Mouse (Mus musculus) heart, postnatal 0 days (tissue): ENCODE results near the gene Fmr1. TPM values are rescaled to one million over a fixed set of nuclear protein-coding genes. Genes with fewer than 3 reads are reported as not detected.
"Not testable (repeated sequence)": the region's sequence is repeated elsewhere in the genome, so short reads cannot be mapped to it uniquely, and the experiment has no call there.

ENCODE experiments used
- ATAC-seq: fragments of 200-750 bp; cut with Nextera tagmentation; 2 replicates; pipeline ENCODE4 v1.8.0; 2017; ENCODE audit warnings: low read depth, moderate number of reproducible peaks, moderate library complexity; ENCODE audit not compliant: insufficient read depth
- DNase-seq: peaks from one replicate; pipeline ENCODE4 v3.0.0-alpha.2; 2016; ENCODE audit warnings: low spot score
- H3K27ac ChIP-seq: fragments of 300-500 bp; sonication (generic); 2 replicates; pipeline ENCODE4 v1.5.1; 2014; ENCODE audit warnings: low read depth, mild to moderate bottlenecking
- H3K27me3 ChIP-seq: fragments of 300-500 bp; sonication (generic); 2 replicates; pipeline ENCODE4 v1.6.1; 2014; ENCODE audit warnings: low read length, mixed read lengths; ENCODE audit not compliant: control insufficient read depth, insufficient read depth
- H3K36me3 ChIP-seq: fragments of 300-500 bp; sonication (generic); replicated peaks from 2 replicates; pipeline ENCODE4 v1.6.1; 2014; ENCODE audit warnings: low read length, mixed read lengths; ENCODE audit not compliant: control insufficient read depth, insufficient read depth
- H3K4me1 ChIP-seq: fragments of 300-500 bp; sonication (generic); 2 replicates; pipeline ENCODE4 v1.6.1; 2014; ENCODE audit warnings: antibody characterized with exemption; ENCODE audit not compliant: control insufficient read depth, insufficient read depth
- H3K4me2 ChIP-seq: fragments of 300-500 bp; sonication (generic); 2 replicates; pipeline ENCODE4 v1.6.1; 2014; ENCODE audit warnings: low read depth, mild to moderate bottlenecking, low read length, moderate library complexity
- H3K4me3 ChIP-seq: fragments of 300-500 bp; sonication (generic); 2 replicates; pipeline ENCODE4 v1.5.1; 2014; ENCODE audit warnings: low read depth, low read length
- H3K9ac ChIP-seq: fragments of 300-500 bp; sonication (generic); replicated peaks from 2 replicates; pipeline ENCODE4 v1.6.1; 2014; ENCODE audit warnings: low read depth, low read length, mixed read lengths
- H3K9me3 ChIP-seq: fragments of 300-500 bp; sonication (generic); replicated peaks from 2 replicates; pipeline ENCODE4 v1.6.1; 2016; ENCODE audit warnings: low read length; ENCODE audit not compliant: control insufficient read depth
- CTCF ChIP-seq: IDR thresholded peaks from 2 replicates; pipeline ENCODE4 v1.5.1; 2016; ENCODE audit warnings: antibody characterized with exemption, control low read depth, low read depth
- EP300 ChIP-seq: IDR thresholded peaks from 2 replicates; pipeline ENCODE4 v1.6.1; 2016; ENCODE audit warnings: antibody characterized with exemption, low read depth
- WGBS: fragments of 180-500 bp; shearing (Covaris S2); extraction: QIAGEN DNeasy Blood & Tissue Kit; methylation state at CpG from one replicate; pipeline ENCODE4 v1.1.7; 2014; 5-methylcytosine and 5-hydroxymethylcytosine counted together
- polyA plus RNA-seq: library from polyadenylated mRNA; unstranded; fragments of >200 nt; fragmentation: Nextera tagmentation; extraction: Ambion mirVana; gene quantifications from 2 replicates; pipeline ENCODE4 v1.2.1, GENCODE M21; 2015
- total RNA-seq: library from RNA; depleted of rRNA; stranded (reverse); fragments of >200 nt; gene quantifications from 2 replicates; pipeline ENCODE4 v1.2.3, GENCODE M21; 2014; ENCODE audit warnings: low replicate concordance; rRNA removed

Gene Fmr1
- total and polyA plus RNA-seq, 2 experiments from 2014 or later = 16.1 to 20.9 TPM

- 80% methylated on average over 2 of the region's 2 CpGs for WGBS
These were observed 6.4 kb downstream of the Fmr1 start for GRCm38 (mm10) chrX:68684706-68685105.

GRCm38 (mm10) chrX:68691936-68692335, 13.6 kb downstream of the Fmr1 start:
- H3K9me3 ChIP-seq, DNase-seq, H3K4me3 ChIP-seq, H3K4me2 ChIP-seq, H3K27ac ChIP-seq, H3K4me1 ChIP-seq, H3K27me3 ChIP-seq, H3K9ac ChIP-seq, ATAC-seq, H3K36me3 ChIP-seq: not testable (repeated sequence)
- WGBS = 80% methylated on average over 8 of the region's 8 CpGs

More at GRCm38 (mm10) chrX:68684706-68685105, 6.4 kb downstream of the Fmr1 start:
- Histone ChIP-seq H3K27me3 (no peaks in the 10 kb centered on the region), H3K27ac (no peak overlapping the region), H3K36me3 (no peaks in the 10 kb centered on the region), H3K4me1 (no peaks in the 10 kb centered on the region), H3K9ac (no peak overlapping the region), H3K9me3 (no peaks in the 10 kb centered on the region), H3K4me3 (no peak overlapping the region), H3K4me2 (no peak overlapping the region)
- no peak for TF ChIP-seq EP300
- TF ChIP-seq CTCF = no peak
- ATAC-seq (no peak), DNase-seq (no peak)

GRCm38 (mm10) chrX:68736902-68737301, 58.6 kb downstream of the Fmr1 start:
- H3K9ac ChIP-seq = no peak overlapping the region
- no peaks in the 10 kb centered on the region for H3K4me1 ChIP-seq
- no peaks in the 10 kb centered on the region for H3K9me3 ChIP-seq
- TF ChIP-seq EP300 = no peak
- no peak for TF ChIP-seq CTCF
- H3K4me2 ChIP-seq = no peak overlapping the region
- no peak for ATAC-seq
- H3K36me3 ChIP-seq = no peaks in the 10 kb centered on the region
- WGBS = 59% methylated on average over 1 of the region's 1 CpGs
- H3K27me3 ChIP-seq = no peaks in the 10 kb centered on the region
- H3K27ac ChIP-seq = no peak overlapping the region
- DNase-seq = no peak
- no peak overlapping the region for H3K4me3 ChIP-seq

GRCm38 (mm10) chrX:68740088-68740487, 61.7 kb downstream of the Fmr1 start:
- no peak for ATAC-seq
- WGBS = 54% methylated on average over 2 of the region's 2 CpGs
- H3K9ac ChIP-seq = no peak overlapping the region

GRCm38 (mm10) chrX:68761606-68762005, 83.3 kb downstream of the Fmr1 start, which contains the start of gene Fmr1nb:
Fmr1nb (plus strand) TSS chrX:68761839.
- WGBS = 73% methylated on average over 15 of the region's 15 CpGs
- H3K9ac ChIP-seq = no peak within 1 kb of the TSS
- H3K36me3 ChIP-seq = no peaks in the 10 kb centered on the region
- H3K9me3 ChIP-seq = no peaks in the 10 kb centered on the region
- ATAC-seq (no peak), DNase-seq (no peak)
- H3K27ac ChIP-seq = no peak within 1 kb of the TSS
- H3K4me1 ChIP-seq = no peaks in the 10 kb centered on the region
- H3K4me3 ChIP-seq = no peak within 1 kb of the TSS
- TF ChIP-seq CTCF (no peak), EP300 (no peak)
- no peak within 1 kb of the TSS for H3K4me2 ChIP-seq
- H3K27me3 ChIP-seq = no peaks in the 10 kb centered on the region

More at GRCm38 (mm10) chrX:68740088-68740487, 61.7 kb downstream of the Fmr1 start:
- Histone ChIP-seq H3K4me1 (no peaks in the 10 kb centered on the region), H3K27me3 (no peaks in the 10 kb centered on the region), H3K36me3 (no peaks in the 10 kb centered on the region), H3K27ac (no peak overlapping the region), H3K4me3 (no peak overlapping the region), H3K4me2 (no peak overlapping the region), H3K9me3 (no peaks in the 10 kb centered on the region)
- TF ChIP-seq CTCF = no peak
- no peak for DNase-seq

Other genes starting within 250 kb of the Fmr1 start
- gene Fmr1nb, start 83.3 kb downstream of the Fmr1 start, total RNA-seq = 0.27 and 6.0 TPM in 2 replicates
- gene Fmr1nb, start 83.3 kb downstream of the Fmr1 start, polyA plus RNA-seq = 1.6 TPM in 1 of 2 replicates, not detected in the other
- 3.4 and 6.7 TPM in 2 replicates for gene Gm14698, start 142.6 kb downstream of the Fmr1 start, total RNA-seq
- gene Gm14698, start 142.6 kb downstream of the Fmr1 start, polyA plus RNA-seq = 3.3 and 3.6 TPM in 2 replicates
- not detected in 2 replicates for gene Gm6812, start 214.5 kb downstream of the Fmr1 start, total RNA-seq
- gene Gm6812, start 214.5 kb downstream of the Fmr1 start, polyA plus RNA-seq = not detected in 2 replicates